Mouse (Mus musculus): ENCODE data around the gene Hoxd13.
A peak's percentile ranks its signal among the peaks of the same experiment; 100 is the strongest.

Gene Hoxd13

DNA sequence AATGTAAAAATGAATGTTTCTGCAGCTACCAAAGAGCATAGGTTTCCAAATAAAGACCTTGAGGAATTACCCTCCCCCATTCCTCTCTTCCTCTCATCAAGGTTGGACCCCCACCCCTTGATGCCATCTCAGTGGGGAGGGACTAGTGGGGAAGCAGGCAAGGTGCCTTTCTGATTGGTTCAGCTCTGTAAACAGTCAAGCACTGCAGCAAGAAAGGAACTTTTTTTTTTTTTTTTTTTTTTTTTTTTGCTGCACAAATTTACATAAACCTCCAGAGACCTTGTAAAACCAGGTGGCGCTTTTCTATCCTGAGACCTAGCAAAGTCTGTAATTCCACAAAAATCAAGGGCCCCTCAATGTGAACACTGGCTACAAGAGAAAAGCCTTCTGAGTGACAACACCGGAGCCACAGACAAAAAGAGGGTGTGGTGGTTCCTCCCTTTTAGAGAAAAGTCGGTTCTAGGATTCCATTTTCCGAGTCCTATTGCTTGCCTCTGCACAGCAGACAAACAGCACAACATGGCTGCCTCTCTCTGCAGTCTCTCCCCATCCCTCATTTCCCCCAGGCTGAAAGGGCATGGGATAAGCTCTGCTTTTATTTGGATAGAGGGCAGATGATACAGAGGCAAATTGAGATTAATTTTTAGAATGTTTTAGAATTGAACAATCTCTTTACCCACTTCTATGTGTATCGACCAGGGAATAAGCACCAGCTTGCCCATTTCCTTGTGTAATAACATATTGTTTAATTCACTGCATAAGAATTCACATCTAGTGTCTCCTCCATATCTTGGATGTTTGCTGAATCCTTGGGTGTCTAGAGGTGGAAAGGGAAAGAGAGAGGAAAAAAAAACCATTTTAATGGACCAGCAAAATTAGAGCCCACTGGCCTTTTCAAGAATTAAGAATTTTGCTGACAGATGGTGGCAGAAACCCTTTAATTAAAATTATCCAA lies 41.6 kb downstream of the Hoxd13 start:
- DNase-seq = no peak

DNA sequence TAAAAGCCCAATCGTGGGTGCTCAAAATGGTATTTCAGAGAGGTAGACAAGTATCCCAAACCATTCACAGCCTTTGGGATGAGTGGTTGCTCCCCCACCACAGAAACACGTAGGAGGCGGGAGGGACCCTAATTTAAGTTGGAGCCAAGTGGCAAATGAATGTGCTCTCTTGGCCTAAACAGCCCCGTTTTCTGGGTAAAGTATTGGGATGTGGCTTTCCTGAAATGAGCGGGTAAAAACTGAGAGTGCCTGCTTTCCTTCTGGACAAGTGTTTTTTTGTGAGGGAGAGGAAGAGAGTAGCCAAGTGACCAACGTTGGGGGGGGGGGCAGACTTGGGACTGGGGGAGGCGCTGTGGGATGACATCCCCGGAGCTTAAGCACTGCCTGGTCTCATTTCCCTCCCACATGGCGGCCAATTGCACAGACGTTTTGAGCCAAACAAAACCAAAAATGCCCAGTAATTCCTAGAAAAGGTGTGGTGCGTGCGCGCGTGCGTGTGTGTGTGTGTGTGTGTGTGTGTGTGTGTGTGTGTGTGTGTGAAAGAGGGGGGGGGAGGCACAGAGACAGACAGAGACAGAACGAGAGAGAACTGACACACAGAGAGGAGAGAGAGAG lies 42.9 kb downstream of the Hoxd13 start:
- DNase-seq = no peak

DNA sequence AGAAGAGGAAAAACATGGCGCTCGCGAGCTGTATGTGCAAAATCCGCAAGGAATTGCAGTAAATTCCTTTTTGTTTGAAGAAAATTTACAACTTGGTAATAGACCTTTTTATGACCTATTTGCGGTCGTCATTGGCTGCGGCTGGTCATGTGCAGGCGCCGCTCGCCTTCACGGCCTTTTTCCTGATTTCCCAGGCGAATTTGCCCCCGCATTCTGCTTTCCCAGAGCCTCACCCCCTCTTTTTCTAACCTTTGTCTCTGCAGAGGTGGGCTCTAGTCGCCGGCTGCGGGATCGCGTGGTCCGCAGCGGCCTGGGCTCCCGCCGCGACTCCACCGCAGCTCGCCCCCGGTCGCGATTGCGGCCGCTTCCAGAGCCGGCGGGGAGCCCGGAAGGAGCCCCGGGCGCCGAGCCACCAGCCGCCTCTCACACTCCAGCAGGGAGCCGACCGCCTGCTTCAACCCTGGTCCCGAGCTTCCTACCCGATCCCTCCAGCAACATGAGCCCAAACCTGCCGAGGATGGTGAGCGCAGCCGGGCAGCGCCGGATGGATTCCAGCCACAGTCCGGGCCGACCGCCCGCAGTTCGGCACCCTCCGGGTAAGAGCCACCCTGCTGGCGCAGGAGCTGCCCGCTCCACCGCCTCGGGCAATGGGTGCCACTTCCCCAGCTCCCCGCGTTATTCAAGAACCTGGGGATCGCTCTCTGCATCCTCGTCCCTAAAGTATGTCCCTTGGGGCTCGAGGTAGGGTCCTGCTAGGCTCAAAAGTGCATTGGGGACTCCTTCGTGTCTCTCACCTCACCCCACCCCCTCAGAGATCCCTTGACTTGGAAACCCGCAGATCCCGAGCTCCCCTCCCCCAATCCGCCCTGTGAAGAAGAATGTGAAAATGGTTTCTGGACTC lies 43.9 kb downstream of the Hoxd13 start, which contains the start of the genes Hoxd3 and Hoxd4:
Hoxd3 (plus strand) TSS at position 207 of the 901 bp plus-strand sequence.
Hoxd4 (plus strand) TSS at position 209 of the 901 bp plus-strand sequence.
- DNase-seq = no peak

DNA sequence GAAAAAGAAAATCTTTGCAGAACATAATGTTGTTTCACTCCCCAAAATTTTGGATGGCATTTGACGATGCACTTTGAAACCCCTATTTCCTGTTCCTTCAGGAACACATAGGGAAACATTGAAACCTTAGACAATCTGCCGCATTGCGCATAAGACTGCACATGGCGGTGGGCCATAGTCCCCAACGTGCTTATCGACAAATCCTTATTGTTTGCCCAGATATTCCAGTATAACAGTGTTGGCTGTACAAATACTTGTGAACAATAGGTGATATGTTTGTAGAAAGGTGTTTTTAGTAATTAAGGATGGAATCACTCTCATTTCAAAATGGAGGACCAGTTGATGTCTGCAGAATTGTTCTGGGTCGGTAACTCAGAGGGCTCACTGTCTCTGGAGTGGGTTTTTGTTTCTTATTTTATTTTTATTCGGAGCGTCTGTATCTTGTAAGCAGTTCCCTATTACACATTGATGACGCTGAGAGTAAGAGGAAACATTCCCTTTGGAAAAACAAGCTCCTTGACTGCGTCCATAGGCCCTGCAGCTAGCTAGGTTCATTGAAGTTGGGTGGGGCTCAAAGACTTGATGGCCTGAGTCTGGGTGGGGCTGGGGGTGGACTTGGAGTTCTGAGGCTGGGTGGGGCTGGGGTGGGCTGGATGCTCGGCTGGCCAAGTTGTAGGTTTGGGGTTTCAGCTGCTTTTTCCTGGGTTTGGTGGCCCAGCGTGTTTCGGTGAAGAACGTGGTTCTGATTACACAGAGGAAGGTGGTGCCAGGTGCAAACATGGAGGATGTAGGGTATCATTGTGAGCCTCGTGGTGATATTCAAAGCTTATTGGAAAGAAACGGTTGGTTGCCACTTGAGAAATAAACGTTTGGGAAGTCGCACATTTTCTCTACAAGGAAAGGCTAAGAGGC lies 45.4 kb downstream of the Hoxd13 start:
- no peak for DNase-seq

DNA sequence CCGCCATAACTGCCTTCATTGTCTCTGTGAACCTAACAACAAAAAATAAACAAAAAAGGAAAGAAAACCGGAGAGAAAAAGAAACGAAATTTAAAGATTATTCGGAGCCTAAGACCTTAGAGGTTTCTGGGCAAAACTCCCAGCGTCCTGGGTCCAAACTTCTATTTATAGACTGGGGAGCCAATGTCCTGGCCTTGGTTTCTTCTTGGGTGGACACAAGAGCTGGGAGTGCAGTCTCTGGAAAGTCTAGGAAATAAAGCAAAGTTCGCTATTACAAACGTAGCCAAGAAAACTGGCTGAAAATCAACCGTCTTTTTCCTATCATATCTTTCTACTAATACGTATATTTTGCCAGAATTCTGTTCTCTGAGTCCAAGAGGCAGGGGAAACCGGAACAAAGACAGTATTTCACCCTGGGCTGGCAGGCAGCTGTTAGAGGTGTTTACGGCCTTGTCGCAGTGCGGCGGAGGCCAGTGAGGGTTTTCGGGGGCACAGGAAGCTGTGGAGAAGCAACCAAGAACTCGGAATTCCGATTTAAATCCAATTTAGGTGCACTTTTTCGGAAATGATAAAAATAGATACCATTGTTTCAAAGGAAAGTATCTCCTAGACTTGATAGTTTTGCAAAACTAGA lies 46.2 kb downstream of the Hoxd13 start:
- no peak for DNase-seq

DNA sequence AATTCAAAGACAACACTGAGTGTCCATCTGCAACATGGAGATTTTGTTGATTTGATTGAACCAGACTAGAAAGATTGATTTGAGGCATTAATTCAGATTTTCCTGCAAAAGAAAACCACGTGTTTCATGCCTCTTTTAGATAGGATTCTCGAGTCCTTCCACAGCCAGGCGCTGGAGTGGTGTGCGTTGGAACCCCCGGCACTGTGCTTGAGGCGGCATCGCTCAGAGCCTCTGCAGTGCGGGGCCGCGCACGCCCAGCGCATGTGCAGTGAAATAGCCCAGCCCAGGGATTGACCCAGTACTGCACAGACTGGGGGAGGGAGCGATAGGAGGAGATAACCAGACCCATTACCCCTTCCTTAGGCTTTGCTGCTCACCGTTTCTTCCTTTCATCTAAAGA lies 46.8 kb downstream of the Hoxd13 start:
- no peak for DNase-seq

DNA sequence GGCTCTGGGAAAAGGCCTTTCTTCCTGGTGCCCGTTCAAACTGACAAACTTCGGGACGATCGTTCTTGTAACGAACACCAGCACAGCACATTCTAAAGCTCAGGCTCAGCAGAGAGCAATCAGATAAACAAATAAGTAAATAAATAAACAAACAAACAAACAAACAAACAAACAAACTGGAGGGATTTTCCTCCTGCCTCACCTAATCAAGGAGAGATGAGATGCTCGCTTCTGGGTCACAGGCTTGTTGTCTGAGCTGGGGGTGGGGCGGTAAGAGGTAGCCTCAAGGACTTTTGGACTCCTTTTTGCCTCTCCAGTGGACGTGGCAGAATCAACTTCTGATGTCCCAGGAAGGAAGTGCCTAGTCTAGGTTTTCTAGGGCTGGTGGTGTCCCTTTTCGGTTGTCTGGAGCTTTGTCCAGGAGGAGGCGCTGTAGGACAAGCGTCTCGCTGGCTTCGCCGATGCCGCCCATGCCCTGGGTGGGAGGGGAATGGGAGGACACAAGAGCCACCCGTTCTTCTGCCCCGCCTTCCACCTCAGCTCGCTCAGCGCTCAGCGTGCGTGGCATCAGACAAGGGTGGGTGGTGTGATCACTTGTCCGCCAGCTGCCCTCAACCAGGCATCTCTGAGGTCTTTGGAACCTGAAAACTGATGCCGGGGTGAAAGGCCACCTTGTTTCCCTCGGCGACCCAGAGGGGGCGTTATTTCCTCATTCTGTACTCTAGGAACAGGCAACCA lies 47.6 kb downstream of the Hoxd13 start:
- peak; percentile 42 to 58 for DNase-seq

DNA sequence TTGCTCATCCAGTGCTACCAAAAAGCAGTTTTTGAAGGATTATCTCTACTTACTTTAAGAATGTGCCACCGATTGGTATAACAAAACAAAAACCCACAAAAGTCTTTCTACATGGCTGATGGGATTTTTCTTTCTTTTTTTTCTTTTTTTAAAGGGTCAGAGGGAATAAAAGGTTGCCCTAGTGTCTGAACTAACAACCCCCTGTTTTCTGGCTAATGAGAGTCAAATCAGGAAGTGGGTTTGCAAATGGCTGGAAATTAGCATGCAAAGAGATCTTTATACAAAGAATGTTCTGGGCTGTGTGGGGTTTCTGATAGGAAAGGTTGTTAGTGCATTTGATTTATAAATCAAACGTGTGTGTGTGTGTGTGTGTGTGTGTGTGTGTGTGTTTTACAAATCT lies 52.3 kb downstream of the Hoxd13 start:
- no peak for DNase-seq

DNA sequence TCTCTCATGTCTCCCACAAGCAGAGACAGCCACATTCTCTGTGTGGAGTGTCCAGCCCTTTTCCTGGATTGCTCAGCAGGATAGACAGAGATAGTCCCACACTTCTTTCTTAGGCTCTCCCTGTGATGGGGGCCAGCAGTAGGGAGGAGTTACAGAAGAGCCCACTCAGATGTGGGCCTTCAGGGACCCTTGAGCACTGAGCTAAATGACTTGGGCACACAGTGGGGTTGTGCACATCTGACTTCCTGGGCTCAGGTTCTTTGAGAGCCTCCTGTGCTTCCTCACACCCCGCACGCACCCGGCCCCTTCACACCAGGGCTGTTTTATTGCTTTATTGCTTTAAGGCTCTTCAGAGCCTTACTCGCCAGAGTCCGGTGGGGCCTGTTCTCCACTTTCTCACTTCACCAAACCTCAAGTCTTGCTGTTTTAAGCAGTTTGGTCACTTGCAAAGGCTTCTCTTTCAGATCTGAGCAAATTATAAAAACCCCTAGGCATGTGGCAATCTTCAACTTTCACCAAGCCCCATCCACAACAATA lies 52.9 kb downstream of the Hoxd13 start:
- DNase-seq = no peak
